Mouse (Mus musculus): ENCODE results near the gene Fxyd3. TPM values are rescaled to one million over a fixed set of nuclear protein-coding genes. Genes with fewer than 3 reads are reported as not detected.

The Fxyd3 gene
- total and polyA plus RNA-seq, 2 experiments from 2014 or later: 3.7 TPM; not detected in 1

GRCm38 (mm10) chr7:31073546-31073945 lies 3.0 kb downstream of the Fxyd3 start:
- Histone ChIP-seq H3K27me3 (ENCODE audit: insufficient read depth, low read length) (no peaks in the 10 kb centered on the region), H3K4me3 (ENCODE audit: low read depth, low read length) (no peak overlapping the region), H3K27ac (ENCODE audit: low read depth, low read length) (no peak overlapping the region), H3K9me3 (ENCODE audit: low read length) (no peaks in the 10 kb centered on the region), H3K9ac (replicated peaks; ENCODE audit: low read length, poor library complexity, severe bottlenecking) (no peak overlapping the region), H3K4me1 (ENCODE audit: insufficient read depth, low read length) (no peaks in the 10 kb centered on the region), H3K4me2 (ENCODE audit: low read depth, low read length, poor library complexity, severe bottlenecking) (no peak overlapping the region), H3K36me3 (ENCODE audit: insufficient read depth, low read length) (no peaks in the 10 kb centered on the region)
- ATAC-seq (ENCODE audit: low FRiP score) (no peak), DNase-seq (ENCODE audit: low spot score) (no peak)
- TF ChIP-seq CTCF (IDR thresholded peaks at IDR 0.05): no peak

DNA sequence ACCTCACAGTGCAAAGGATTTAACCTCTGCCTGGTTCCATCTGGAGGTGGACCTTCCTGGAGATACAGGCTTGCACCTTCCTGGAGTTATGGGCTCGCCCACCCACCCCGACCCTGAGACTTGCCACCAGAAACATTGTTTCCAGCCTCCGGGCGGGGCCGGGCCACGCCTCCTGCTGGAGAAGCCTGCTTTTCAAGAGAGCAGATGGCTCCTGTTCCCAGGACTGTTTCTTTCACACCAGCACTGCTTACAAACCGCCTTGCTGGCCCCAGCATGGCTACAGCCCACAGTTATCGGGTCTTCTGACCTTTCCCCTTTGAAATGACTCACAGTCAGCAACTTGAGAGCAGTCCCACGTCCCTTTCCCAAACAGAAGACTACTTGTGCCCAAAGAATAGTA lies 4.2 kb downstream of the Fxyd3 start:
- H3K36me3 ChIP-seq (ENCODE audit: insufficient read depth, low read length): no peaks in the 10 kb centered on the region
- DNase-seq (ENCODE audit: low spot score) (no peak), ATAC-seq (ENCODE audit: low FRiP score) (no peak)
- H3K4me2 ChIP-seq (ENCODE audit: low read depth, low read length, poor library complexity, severe bottlenecking): no peak overlapping the region
- H3K4me3 ChIP-seq (ENCODE audit: low read depth, low read length): no peak overlapping the region
- no peak for TF ChIP-seq CTCF (IDR thresholded peaks at IDR 0.05)
- no peaks in the 10 kb centered on the region for H3K27me3 ChIP-seq (ENCODE audit: insufficient read depth, low read length)
- H3K9me3 ChIP-seq (ENCODE audit: low read length): no peaks in the 10 kb centered on the region
- no peaks in the 10 kb centered on the region for H3K4me1 ChIP-seq (ENCODE audit: insufficient read depth, low read length)
- WGBS: 58% methylated on average over 9 of the region's 9 CpGs
- no peak overlapping the region for H3K9ac ChIP-seq (replicated peaks; ENCODE audit: low read length, poor library complexity, severe bottlenecking)
- H3K27ac ChIP-seq (ENCODE audit: low read depth, low read length): no peak overlapping the region

DNA sequence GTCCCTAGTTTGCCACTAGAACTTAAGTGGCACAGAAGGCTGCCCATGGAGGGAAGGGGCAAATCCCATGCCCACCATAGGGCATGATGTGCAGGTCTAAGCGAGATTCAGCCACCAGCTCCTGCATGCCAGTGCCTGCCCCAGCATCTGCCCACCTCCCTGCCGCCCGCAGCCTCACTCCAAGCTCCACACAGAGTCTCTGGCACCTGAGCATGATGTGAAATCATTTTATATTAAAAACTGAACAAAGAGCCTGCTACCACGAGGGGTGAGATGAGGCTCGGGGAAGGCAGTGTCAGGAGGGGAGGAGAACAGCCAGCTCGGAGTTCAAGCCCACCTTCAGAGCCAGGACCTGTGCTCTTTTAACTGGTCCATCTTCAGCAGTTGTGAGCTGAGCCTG lies 6.2 kb downstream of the Fxyd3 start:
- H3K36me3 ChIP-seq (ENCODE audit: insufficient read depth, low read length): no peaks in the 10 kb centered on the region
- H3K4me3 ChIP-seq (ENCODE audit: low read depth, low read length): no peak overlapping the region
- no peak for DNase-seq (ENCODE audit: low spot score)
- WGBS: 82% methylated on average over 6 of the region's 6 CpGs
- no peak for ATAC-seq (ENCODE audit: low FRiP score)
- no peaks in the 10 kb centered on the region for H3K27me3 ChIP-seq (ENCODE audit: insufficient read depth, low read length)
- H3K9ac ChIP-seq (replicated peaks; ENCODE audit: low read length, poor library complexity, severe bottlenecking): no peak overlapping the region; the same call in 1 of the 2 replicates
- H3K4me2 ChIP-seq (ENCODE audit: low read depth, low read length, poor library complexity, severe bottlenecking): no peak overlapping the region
- H3K9me3 ChIP-seq (ENCODE audit: low read length): no peaks in the 10 kb centered on the region
- TF ChIP-seq CTCF (IDR thresholded peaks at IDR 0.05): no peak
- no peaks in the 10 kb centered on the region for H3K4me1 ChIP-seq (ENCODE audit: insufficient read depth, low read length)
- H3K27ac ChIP-seq (ENCODE audit: low read depth, low read length): no peak overlapping the region

- ATAC-seq (ENCODE audit: low FRiP score) (no peak), DNase-seq (ENCODE audit: low spot score) (no peak)
- no peaks in the 10 kb centered on the region for H3K27me3 ChIP-seq (ENCODE audit: insufficient read depth, low read length)
- no peak overlapping the region for H3K4me2 ChIP-seq (ENCODE audit: low read depth, low read length, poor library complexity, severe bottlenecking)
- no peaks in the 10 kb centered on the region for H3K9me3 ChIP-seq (ENCODE audit: low read length)
- no peak overlapping the region for H3K27ac ChIP-seq (ENCODE audit: low read depth, low read length)
- no peak for TF ChIP-seq CTCF (IDR thresholded peaks at IDR 0.05)
- no peaks in the 10 kb centered on the region for H3K36me3 ChIP-seq (ENCODE audit: insufficient read depth, low read length)
- H3K9ac ChIP-seq (replicated peaks; ENCODE audit: low read length, poor library complexity, severe bottlenecking): no peak overlapping the region
- WGBS: 90% methylated on average over 14 of the region's 14 CpGs
- no peaks in the 10 kb centered on the region for H3K4me1 ChIP-seq (ENCODE audit: insufficient read depth, low read length)
- no peak overlapping the region for H3K4me3 ChIP-seq (ENCODE audit: low read depth, low read length)
These were observed 7.0 kb downstream of the Fxyd3 start for GRCm38 (mm10) chr7:31069491-31069890.

GRCm38 (mm10) chr7:31067836-31068235 lies 8.7 kb downstream of the Fxyd3 start:
- Histone ChIP-seq H3K36me3 (ENCODE audit: insufficient read depth, low read length) (no peaks in the 10 kb centered on the region), H3K4me3 (ENCODE audit: low read depth, low read length) (no peak overlapping the region), H3K9ac (replicated peaks; ENCODE audit: low read length, poor library complexity, severe bottlenecking) (no peak overlapping the region), H3K4me1 (ENCODE audit: insufficient read depth, low read length) (no peaks in the 10 kb centered on the region), H3K27ac (ENCODE audit: low read depth, low read length) (no peak overlapping the region), H3K27me3 (ENCODE audit: insufficient read depth, low read length) (no peaks in the 10 kb centered on the region), H3K9me3 (ENCODE audit: low read length) (no peaks in the 10 kb centered on the region), H3K4me2 (ENCODE audit: low read depth, low read length, poor library complexity, severe bottlenecking) (no peak overlapping the region)
- no peak for TF ChIP-seq CTCF (IDR thresholded peaks at IDR 0.05)
- 36% methylated on average over 5 of the region's 5 CpGs for WGBS
- ATAC-seq (ENCODE audit: low FRiP score): no peak
- DNase-seq (ENCODE audit: low spot score): peak; percentile 55

DNA sequence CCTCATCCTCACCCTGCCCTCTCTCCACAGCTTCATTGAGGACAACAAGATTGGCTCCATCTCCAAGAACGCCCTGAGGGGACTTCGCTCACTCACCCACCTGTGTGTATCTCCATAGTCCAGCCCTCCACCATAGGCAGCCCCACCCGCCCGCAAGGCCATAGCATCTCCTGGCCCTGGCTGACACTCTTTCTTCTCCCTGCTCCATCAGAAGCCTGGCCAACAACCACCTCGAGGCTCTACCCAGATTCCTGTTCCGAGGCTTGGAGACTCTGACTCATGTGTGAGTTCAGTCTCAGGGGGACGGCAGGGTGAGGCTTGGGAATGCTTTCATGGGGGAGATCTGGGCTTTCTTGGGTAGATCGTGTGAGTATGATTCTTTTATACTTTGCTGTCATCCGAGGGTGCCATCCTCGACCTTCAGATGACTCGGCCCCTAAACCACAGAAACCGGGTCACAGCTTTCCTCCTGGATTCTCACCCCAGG lies 13.4 kb downstream of the Fxyd3 start:
- H3K36me3 ChIP-seq (ENCODE audit: insufficient read depth, low read length): no peaks in the 10 kb centered on the region
- H3K4me1 ChIP-seq (ENCODE audit: insufficient read depth, low read length): no peaks in the 10 kb centered on the region
- no peak overlapping the region for H3K4me3 ChIP-seq (ENCODE audit: low read depth, low read length)
- H3K27ac ChIP-seq (ENCODE audit: low read depth, low read length): no peak overlapping the region
- H3K27me3 ChIP-seq (ENCODE audit: insufficient read depth, low read length): no peaks in the 10 kb centered on the region
- H3K9me3 ChIP-seq (ENCODE audit: low read length): no peaks in the 10 kb centered on the region
- no peak for DNase-seq (ENCODE audit: low spot score)
- 91% methylated on average over 12 of the region's 12 CpGs for WGBS
- TF ChIP-seq CTCF (IDR thresholded peaks at IDR 0.05): no peak
- H3K4me2 ChIP-seq (ENCODE audit: low read depth, low read length, poor library complexity, severe bottlenecking): no peak overlapping the region
- no peak overlapping the region for H3K9ac ChIP-seq (replicated peaks; ENCODE audit: low read length, poor library complexity, severe bottlenecking)
- no peak for ATAC-seq (ENCODE audit: low FRiP score)
